Mouse (Mus musculus): ENCODE results near the gene Asgr1.

Asgr1 gene

DNA sequence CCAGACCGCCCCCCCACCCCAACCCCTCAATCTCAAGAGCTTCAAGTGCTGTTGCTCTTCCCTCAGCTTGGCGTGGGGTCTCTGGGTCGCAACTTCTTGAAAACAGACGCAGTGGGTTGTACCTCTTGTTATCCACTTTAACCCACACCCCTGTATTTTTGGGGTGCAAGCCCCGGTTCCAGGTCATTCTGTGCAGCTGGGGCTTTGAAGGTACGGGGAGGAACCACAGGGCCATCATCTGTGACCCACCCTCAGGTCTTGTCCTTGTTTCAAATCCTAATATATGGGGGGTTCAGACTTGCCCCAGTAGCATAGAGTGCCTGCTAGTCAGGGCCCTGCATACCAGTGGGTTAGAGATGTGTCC lies 29.8 kb upstream of the Asgr1 start:
- DNase-seq (ENCODE audit: low spot score in 2 of 2): no peak

DNA sequence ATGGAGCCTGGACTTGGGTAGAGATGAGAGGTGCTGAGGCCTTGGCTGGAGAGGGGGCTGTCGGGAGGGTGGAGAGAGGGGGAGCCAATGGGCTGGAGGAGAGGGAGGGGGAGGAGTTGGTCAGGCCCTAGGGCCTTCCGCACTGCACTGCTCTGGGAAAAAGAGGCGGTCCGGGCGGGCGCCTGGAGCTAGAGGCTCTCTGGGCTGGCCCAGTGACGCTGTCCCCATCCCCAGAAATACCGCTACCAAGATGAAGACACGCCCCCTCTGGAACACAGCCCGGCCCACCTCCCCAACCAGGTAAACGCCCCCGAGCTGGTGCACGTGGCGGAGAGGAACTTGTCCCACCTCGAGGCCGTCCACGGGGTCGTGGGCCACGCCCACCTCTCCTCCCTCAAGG lies 27.2 kb upstream of the Asgr1 start:
- DNase-seq (ENCODE audit: low spot score in 2 of 2): peak; percentile 63 to 74

DNA sequence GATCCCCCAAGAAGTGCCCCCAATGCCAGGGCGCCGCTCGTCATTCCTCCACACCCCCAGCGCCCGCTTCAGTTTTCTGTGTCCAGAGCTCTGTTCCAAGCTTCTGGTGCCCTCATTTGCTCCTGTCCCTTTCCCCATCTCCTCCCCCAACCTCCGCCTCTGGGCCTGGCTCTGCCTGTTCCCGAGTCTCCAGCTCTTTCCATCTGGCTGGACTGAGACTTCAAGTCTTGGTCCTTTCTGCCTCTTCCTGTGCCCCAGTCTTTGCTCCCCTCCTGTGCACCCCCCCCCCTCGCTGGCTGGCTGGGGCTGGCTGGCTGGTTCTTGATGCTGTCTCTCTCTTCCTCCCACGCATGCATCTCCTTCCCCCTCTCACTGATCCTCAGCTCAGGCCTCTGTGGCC lies 26.5 kb upstream of the Asgr1 start:
- DNase-seq (ENCODE audit: low spot score in 2 of 2): peak; percentile 63 to 72

DNA sequence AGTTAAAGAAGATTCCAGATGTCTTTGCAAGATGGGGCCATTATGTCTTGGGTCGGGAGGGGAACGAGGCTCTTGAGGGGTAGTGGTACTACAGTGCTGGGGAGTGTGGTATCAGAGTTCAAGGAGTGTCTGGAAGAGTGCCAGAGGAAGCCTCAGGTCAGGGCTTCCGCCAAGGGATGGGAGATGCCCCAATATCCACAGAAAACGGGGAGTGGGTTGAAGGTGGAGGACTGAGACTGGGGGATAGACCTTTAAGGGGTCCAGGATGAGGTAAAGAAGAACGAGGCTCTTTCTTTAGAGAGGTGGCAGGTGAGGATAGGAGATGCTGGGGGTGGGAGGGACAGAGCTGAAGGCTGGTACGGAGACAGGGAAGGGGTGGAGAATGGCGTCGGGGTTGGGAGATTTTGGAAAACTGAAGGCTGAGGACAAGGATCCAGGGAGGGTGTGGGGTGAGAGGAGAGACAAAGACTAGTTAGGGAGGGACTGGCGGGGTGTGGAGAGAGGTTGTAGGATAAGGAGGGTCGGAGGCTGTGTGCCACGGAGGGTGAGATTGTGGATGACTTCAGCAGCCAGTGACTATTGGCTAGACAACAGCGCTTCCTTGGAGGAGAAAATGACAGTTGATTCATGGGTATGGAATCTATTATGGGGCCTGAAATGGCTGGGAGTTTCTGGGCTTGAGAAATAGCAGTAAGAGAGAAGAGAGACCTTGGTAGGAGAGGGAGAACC lies 25.3 kb upstream of the Asgr1 start:
- DNase-seq (ENCODE audit: low spot score in 2 of 2): no peak

DNA sequence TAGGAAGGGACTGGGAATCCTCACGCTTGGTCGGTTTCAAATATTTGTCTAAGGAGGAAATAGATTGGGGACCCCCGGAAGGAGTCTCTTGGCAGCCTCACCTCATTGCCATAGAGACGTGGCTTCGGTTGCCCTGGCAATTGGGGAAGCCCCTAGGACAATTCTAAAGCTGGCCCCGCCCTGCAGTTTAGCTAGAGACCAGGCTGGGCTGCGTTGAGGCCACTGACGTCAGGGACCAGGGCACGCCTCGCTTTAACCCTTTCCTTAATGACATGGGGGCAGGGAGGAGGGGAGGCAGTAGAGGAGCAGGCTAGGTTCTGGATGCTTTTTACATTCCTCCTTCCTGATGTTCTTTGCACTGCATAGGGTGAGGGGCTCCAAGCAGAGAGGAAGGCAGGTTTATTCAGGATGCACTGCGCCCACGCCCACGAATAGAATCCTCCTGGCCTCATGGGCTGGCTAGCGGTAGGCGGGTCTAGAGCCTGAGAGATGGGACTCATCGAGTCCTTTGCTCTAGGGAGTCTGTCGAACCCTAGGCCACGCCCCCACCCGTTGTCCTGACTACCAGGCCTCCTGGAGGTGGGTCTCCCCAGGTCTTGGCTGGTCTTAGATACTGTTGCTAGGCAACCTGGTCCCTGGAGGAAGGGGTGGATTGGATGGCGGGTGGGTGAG lies 24.6 kb upstream of the Asgr1 start:
- DNase-seq (ENCODE audit: low spot score in 2 of 2): peak; percentile 95 to 98

DNA sequence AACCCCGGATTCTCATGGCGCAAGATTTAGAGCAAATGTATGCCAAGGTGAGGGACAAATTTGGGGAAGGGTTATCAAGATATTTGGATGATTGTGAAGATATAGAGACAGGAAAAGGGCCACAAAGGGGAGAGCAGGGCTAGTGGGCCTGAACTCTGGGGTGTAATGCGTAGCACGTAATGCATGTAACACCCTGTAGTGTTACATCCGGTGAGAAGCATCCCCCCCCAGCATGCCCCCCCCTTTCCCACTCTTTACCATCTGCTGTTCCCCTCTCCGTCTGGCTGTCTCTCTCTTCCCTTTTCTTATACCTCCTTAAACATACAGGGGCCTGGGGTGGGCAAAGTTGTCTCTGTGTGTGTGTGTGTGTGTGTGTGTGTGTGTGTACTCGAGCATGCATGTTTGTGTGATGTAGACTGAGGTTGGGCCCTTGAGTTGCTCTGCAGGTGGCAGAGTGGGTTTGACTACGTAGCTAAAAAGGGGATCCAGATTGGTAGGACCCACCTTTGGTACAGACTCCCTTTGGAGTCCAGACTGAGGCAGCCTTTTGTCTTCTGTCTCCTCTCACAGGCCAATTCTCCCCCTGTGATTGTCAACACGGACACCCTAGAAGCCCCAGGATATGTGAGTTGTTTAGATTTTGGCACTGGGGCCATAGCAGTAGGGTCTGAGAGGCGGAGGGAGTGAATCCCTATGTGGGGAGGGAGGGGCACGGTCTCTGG lies 23.9 kb upstream of the Asgr1 start:
- DNase-seq (ENCODE audit: low spot score in 2 of 2): no peak

DNA sequence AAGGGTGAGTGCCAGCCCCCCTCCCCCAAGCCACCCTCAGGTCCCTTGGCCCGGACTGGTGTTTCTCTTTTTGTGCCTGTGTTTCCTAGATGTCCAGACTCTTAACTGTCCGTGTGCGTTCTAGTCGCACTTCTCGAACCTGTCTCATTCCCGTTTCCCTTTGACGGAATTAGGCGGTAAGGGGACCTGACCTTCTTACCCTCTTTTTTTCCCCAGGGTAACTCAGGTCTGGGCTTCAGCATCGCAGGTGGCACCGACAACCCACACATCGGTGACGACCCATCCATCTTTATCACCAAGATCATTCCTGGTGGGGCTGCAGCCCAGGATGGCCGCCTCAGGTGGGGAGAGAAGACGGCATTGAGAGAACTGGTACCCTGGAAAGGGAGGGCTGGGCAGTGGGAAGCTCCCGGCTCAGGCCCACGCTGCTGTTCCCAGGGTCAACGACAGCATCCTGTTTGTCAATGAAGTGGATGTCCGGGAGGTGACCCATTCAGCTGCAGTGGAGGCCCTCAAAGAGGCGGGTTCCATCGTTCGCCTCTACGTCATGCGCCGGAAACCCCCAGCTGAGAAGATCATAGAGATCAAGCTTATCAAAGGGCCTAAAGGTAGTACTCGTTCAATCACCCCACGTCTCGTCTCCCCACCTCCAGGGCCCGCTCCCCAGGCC lies 23.1 kb upstream of the Asgr1 start:
- no peak for DNase-seq (ENCODE audit: low spot score in 2 of 2)

DNA sequence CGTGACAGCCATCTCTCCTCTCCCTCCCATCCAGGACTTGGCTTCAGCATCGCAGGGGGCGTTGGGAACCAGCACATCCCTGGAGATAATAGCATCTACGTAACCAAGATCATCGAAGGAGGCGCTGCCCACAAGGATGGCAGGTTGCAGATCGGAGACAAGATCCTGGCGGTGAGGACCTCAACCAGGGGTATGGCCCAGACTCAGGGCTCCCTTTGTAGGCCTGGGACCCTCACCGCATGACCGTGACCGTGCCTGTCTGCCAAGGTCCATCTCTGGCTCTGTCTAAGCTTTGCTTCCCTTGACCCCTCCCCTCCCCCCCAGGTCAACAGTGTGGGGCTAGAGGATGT lies 22.6 kb upstream of the Asgr1 start:
- no peak for DNase-seq (ENCODE audit: low spot score in 2 of 2)

DNA sequence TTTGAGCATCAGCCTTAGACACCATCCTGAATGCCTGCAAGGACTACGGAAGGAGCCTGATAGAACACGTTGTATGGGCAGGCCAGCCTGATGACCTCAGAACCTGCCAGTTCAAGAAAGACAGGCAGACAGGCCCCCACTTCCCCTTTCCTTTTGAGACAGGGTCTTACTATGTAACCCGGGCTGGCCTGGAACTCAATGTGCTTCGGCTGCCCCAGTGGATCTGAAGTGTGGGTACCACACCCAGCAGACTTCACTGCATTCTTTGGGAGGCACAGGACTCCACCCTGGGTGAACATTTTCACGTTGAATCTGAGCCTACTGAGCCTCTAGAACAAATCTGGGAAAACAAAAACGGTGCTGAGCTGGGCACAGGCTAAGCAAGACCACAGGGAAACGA lies 15.7 kb upstream of the Asgr1 start:
- DNase-seq (ENCODE audit: low spot score in 2 of 2): no peak

DNA sequence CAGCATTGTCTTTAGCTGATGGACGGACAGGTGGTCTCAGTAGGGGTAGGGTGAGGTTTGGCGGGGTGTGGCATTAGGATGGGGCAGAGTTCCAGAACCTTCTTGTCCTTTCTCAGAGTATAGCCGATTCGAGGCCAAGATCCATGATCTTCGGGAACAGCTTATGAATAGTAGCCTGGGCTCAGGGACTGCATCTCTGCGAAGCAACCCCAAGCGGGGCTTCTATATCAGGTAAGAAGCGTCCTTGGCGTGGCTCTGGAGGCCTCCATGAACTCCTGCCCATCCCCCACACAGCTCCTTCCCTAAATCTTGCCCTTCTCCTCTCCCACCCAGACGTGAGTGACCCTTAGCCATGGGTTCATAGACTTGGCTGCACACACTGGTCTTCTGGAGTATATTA lies 14.3 kb upstream of the Asgr1 start:
- no peak for DNase-seq (ENCODE audit: low spot score in 2 of 2)

DNA sequence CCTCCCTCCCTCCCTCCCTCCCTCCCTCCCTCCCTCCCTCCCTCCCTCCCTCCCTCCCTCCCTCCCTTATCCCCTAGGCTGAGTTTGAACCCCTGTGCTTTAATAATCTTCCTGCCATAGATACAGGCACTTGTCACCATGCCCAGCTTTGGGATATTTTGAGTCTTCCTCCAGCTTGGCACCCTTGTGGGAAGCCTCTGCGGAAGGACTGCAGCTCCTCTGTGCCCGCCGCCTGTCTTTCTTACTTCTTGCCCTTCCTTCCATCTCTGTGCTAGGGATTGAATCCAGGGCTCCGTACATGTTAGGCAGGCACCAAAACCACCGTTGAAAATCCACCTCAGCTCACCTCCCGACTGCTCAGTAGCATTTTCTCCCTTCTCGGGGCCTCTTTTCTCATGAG lies 13.7 kb upstream of the Asgr1 start:
- DNase-seq (ENCODE audit: low spot score in 2 of 2): peak in 1 of 2 experiments; percentile 71

DNA sequence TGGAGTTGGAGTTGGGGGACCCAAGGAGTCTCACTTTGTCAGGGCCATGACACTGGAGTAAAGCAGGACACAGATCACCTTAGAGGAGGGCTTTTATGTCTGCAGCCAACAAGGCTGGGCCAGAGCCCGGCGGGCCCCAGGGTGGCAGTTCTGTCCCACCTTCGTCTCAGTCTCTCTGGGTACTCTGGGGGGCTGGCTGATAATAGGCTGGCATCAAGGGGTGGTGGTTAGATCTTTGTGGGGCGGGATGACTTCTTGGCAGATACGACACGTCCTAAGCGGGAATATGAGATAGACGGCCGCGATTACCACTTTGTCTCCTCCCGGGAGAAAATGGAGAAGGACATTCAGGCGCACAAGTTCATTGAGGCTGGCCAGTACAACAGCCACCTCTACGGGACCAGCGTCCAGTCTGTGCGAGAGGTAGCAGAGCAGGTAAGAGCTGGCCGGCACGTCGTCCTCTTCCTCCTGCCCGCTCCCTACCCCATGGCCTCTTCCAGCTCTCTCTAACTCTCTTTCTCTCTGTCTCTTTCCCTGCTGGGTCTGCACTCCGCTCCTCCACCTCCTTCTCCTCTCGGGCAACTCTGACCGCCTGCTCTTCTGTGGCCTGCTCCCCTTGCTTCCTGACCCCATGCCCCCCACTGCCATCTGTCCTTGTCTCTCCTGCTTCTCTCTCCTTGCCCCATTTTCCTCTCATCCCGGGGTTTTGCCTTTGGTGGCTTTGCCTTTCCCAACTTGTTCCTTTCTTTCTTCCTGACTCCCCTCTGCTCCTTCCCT lies 11.4 kb upstream of the Asgr1 start:
- peak in 1 of 2 experiments; percentile 22 for DNase-seq (ENCODE audit: low spot score in 2 of 2)

DNA sequence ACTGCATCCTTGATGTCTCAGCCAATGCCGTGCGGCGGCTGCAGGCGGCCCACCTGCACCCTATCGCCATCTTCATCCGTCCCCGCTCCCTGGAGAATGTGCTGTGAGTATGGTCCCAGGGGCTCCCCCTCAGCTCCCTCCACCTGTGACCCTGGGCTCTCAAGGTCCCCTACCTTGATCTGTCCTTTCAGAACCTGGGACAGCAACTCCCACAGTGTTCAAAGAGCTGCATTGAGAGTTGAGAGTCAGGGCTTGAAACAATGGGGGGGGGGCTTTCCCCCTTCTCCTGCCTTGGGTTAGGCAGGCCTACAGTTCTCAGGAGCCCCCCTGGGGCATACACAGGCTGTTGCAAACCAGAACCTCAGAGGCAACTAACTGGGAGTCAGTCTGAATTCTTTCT lies 10.2 kb upstream of the Asgr1 start:
- DNase-seq (ENCODE audit: low spot score in 2 of 2): peak in 1 of 2 experiments; percentile 24

DNA sequence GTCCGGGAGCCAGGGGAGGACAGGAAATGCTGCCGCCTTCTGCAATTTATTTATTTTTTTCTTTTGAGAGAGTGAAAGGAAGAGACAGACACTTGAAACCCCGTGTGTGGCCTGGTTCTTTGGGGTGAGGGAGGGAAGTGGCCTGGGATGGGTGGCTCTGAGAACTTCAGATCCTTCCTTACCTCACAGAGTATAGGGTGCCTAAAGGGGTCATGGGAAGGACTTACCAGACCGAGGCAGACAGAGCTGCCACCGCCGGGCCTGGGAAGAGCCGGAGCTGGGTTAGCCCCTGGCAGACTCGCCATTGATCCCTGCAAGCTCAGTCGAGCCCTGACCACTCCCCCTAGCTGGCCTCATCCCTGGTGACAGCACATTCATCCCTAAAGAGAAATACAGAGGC lies 8.4 kb upstream of the Asgr1 start:
- DNase-seq (ENCODE audit: low spot score in 2 of 2): peak in 1 of 2 experiments; percentile 28

DNA sequence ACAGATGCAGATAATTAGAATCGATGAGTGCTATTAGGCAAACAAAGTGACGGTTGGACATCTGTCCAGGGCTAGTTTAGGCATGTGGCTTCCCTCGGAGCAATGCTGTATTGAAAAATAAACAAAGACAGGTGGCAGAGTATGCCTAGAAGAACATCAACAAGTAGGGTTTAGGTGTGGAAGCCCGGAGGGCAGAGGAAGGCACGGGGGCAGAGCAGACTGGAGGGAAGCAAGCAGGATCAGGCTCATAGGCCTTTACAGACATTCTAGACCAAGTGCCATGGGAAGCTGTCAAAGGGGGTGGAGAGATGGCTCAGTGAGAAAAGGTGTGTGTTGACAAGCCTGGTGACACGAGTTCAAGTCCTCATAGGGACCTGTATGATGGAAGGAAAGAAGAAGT lies 4.5 kb upstream of the Asgr1 start:
- DNase-seq (ENCODE audit: low spot score in 2 of 2): peak in 1 of 2 experiments; percentile 37

DNA sequence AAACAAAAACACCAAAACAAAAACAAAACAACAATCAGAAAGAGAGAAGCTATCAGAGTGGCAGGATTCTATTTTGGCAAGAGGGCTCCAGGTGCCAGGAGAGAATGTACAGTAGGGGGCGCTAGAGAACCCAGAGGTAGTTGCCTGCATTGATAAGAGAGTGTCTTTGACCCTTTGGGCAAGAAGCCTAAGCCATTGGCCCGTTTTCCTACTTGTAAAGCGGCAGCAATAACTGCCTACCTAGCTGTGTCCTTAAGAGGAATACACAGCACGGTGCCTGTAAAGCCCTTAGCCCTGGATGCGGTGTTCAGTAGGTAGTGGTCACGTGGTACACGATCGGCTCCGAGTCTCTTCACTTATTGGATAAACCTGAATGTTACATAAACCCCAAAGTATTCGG lies 4.1 kb upstream of the Asgr1 start:
- peak in 1 of 2 experiments; percentile 56 for DNase-seq (ENCODE audit: low spot score in 2 of 2)

DNA sequence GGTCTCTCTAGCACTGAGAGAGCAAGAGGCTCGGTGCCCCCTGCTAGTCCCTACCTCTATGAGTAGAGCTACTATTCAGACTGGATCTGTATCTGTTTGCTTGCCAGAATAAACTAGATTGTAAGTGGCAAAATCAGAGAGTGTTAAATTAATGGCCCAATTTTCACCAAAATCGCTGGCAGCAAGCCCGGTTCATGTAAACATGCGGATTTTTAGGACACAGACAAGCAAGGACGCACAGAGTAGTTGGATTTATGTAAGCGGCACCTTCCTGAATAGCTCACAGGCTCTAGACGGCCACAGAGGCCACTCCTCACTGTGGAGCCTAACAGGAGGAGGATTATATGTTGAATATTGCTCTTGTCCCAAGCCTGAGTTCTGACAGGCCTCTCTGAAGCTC lies 729 bp upstream of the Asgr1 start:
- DNase-seq (ENCODE audit: low spot score in 2 of 2): peak; percentile 35 to 41

DNA sequence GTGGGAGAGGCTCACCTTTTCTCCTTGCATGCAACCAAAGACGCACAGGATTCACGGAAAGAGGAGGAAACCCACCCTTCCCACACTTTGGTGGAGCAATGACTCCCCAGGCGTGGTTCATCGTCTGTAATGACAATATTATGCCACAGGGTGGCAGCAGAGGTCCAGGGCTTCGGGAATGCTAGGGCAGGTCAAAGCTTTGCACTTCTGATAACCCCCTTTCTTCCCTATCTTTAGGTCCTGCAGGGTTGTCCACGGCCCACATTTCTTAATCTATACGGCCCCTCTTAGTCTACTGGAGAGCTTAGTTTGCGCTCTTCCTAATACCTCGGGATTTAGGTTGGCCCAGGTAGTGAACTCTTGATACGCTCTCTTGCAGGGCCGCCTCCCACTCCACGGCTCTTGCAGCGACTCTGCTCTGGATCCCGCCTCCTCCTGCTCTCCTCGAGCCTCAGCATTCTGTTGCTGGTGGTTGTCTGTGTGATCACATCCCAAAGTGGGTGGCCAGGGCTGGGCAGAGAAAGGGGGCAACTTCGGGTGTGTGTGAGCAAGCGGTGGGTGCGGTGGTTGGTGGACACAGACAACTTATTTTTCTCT lies 1.8 kb downstream of the Asgr1 start:
- peak; percentile 61 to 82 for DNase-seq (ENCODE audit: low spot score in 2 of 2)

DNA sequence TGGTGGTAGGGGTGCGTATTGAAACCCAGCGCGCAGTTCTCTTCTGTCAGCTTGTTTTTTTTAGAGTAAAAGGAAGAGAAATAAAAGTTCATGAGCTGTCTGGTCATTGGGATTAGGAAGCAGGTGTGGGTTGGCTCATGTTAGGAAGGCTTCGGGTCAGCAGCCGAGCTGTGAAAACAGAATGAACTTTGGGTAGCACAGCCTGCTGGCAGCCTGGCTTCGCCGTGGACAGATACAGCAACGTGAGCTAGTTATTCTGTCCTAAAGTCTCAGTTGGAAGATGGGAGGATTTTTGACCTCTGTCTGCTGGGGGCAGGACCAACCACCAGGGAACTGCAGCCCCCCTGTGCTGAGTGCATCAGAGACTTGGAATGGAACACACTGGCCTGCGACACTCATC lies 3.9 kb downstream of the Asgr1 start:
- DNase-seq (ENCODE audit: low spot score in 2 of 2): no peak

DNA sequence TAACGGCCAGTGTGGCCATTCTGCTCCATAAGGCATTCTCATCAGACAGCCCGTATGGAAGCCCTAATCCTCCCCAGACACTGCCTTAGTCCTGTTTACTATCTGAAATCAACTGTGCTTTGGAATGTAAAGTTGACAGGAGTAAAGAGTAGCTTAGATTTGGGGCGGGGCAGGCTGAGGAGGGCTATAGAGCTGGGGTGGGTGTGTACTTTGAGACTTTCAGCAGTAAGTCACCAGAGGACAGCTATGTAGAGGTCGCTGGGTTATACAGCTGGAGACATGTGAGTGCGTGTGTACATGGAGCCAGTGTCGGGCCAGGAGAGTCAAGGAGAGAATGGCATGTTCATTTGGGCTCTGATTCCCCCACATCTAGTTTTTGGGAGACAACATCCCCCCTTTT lies 6.0 kb downstream of the Asgr1 start:
- DNase-seq (ENCODE audit: low spot score in 2 of 2): no peak

DNA sequence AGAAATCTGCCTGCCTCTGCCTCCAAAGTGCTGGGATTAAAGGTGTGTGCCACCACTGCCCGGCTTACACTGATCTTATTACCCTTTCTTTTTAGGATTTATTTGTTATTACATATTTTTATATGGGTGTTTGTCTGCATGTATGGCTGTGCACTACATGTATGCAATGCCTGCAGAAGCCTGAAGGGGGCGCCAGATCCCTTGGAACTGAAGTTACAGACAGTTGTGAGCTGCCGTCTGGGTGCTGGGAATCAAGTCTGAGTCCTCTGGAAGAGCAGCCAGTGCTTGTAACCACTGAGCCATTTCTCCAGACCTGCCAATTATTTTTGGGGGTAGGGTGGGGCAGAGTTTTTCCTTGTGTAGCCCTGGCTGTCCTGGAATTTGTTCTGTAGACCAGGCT lies 9.2 kb downstream of the Asgr1 start:
- no peak for DNase-seq (ENCODE audit: low spot score in 2 of 2)
